Mouse (Mus musculus): Measurements from ENCODE around the gene Azgp1. TPM values are rescaled to one million over a fixed set of nuclear protein-coding genes. Genes with fewer than 3 reads are reported as not detected.
"Not testable (repeated sequence)": the region's sequence is repeated elsewhere in the genome, so short reads cannot be mapped to it uniquely, and the experiment has no call there.

Azgp1 gene
- polyA plus RNA-seq (2012; rRNA removed) = 0.36 and 0.54 TPM in 2 replicates

- no peak for DNase-seq (ENCODE audit: extremely low spot score in 1 of 2, low spot score in 1 of 2)
Observed at GRCm38 (mm10) chr5:137981300-137981699, at the start of gene Azgp1. Gene Azgp1 (plus strand): TSS chr5:137981520.

- not testable (repeated sequence) for DNase-seq (ENCODE audit: extremely low spot score in 1 of 2, low spot score in 1 of 2)
Observed at GRCm38 (mm10) chr5:137933934-137934333, 47.4 kb upstream of the Azgp1 start.

DNA sequence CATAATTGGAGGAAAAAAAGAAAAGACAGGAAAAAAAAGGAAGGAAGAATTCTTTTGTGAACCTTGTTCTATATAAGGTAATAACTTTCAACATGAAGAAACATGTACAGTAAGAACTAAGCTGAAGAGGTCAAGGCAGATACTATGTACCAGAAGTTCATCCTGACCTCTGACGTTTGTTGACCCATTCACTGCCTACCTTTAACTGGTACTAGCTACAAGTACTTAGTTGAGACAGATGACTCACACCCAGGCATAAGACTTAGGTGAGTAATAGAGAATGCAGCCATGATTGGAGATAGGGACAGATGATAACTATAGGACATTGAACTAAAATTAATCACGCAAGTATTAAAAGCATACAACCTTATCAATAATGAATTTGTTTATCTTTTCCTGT lies 44.8 kb upstream of the Azgp1 start:
- no peak for DNase-seq (ENCODE audit: extremely low spot score in 1 of 2, low spot score in 1 of 2)

- no peak for DNase-seq (ENCODE audit: extremely low spot score in 1 of 2, low spot score in 1 of 2)
Observed at GRCm38 (mm10) chr5:137937238-137937637, 44.1 kb upstream of the Azgp1 start.

GRCm38 (mm10) chr5:137940948-137941347 lies 40.4 kb upstream of the Azgp1 start:
- DNase-seq (ENCODE audit: extremely low spot score in 1 of 2, low spot score in 1 of 2) = no peak

DNA sequence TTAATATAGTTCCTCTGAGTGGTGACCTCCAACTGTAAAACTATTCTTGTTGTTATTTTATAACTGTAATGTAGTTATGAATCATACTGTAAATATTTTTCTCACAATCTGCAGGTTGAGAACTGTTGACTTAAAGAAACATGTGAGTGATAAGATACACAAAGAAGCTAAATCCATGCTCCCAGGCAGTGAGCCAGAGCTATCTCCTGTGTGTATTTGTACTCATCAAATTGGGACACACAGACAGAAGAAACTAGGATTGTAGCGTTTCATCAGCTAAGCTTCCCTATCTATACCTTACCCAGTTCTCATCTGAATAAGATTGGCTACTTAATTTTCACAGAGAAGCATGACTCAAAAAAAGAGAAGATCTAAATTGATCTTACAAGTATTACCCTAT lies 38.2 kb upstream of the Azgp1 start:
- DNase-seq (ENCODE audit: extremely low spot score in 1 of 2, low spot score in 1 of 2) = no peak

DNA sequence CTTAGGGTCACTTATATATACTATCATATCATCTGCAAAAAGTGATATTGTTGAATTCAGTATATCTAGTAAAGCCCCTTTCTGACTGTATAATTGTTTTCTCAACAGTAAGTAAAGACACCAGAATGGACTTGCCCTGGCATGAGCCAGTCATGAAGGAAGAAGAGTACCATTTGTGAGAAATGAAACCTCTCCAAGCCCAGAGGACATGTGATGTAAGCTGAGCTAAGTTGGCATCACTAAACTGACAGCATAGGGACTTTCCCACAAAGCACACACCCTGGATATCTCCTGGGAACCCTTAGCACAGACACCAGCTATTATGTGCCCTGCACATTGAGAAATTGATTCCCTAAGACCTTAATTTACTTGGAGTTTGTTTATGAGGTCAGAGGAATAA lies 34.0 kb upstream of the Azgp1 start:
- DNase-seq (ENCODE audit: extremely low spot score in 1 of 2, low spot score in 1 of 2) = no peak

DNA sequence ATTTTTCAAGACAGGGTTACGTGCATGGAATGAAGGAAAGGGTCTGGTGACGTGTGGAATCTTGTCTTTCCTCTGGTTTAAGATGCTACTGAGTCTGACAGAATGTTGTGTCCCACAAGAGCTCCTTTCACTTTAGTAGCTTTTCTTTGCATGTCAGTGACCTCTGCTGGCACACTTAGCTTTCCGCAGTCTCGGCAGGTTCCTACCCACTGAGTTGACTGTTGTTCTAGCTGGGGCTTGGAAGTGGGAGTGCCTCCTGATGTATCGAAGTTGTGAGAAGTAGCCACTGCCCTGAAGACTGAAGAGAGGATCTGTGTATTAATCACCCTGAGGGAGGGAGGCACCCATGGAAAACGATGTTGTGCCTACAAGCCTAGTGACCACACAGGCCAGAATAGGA lies 30.1 kb upstream of the Azgp1 start:
- peak in 1 of 2 experiments; percentile 37 for DNase-seq (ENCODE audit: extremely low spot score in 1 of 2, low spot score in 1 of 2)

GRCm38 (mm10) chr5:137956404-137956803 lies 24.9 kb upstream of the Azgp1 start:
- no peak for DNase-seq (ENCODE audit: extremely low spot score in 1 of 2, low spot score in 1 of 2)

DNA sequence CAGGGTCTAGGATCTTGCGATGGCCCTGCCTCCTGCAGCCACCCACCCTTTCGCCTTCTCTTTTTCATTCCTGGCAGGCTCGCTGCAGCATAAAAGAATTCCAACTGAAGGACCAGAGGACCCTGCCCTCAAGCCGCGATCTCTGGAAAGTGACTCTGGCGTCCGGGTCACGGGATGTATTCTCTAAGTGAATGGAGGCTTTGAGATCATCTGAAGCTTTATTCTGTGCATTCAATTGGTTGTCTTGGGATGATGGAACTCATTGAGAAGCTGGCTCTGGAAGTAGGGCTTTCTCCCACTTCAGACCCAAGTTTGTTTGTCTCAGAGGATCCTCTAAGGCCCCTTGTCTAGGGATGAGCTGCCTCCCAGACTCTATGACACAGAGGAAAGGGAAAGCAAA lies 18.4 kb upstream of the Azgp1 start, which contains the start of gene Gjc3:
Gene Gjc3, minus strand, starts transcription at position 154 of the 400 bp plus-strand sequence.
- DNase-seq (ENCODE audit: extremely low spot score in 1 of 2, low spot score in 1 of 2) = peak in 1 of 2 experiments; percentile 12

- peak; percentile 24 to 51 for DNase-seq (ENCODE audit: extremely low spot score in 1 of 2, low spot score in 1 of 2)
Observed at GRCm38 (mm10) chr5:137966492-137966891, 14.8 kb upstream of the Azgp1 start.

DNA sequence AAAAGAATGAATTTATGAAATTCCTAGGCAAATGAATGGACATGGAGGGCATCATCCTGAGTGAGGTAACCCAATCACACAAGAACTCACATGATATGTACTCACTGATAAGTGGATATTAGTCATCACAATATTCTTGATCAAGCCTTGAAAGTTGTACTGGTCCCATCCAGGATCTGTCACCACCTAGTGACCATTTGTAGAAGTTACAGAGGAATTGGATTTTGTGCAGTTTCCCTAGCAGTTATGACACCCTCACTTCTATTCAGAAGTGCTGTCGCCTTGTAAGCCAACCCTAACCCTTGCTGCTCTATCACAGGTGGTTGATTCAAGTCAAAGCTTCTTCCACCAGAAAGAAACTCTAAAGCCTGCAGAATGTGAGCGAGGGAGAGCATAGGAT lies 8.2 kb upstream of the Azgp1 start:
- no peak for DNase-seq (ENCODE audit: extremely low spot score in 1 of 2, low spot score in 1 of 2)

GRCm38 (mm10) chr5:137973738-137974137 lies 7.6 kb upstream of the Azgp1 start:
- peak in 1 of 2 experiments; percentile 25 for DNase-seq (ENCODE audit: extremely low spot score in 1 of 2, low spot score in 1 of 2)

DNA sequence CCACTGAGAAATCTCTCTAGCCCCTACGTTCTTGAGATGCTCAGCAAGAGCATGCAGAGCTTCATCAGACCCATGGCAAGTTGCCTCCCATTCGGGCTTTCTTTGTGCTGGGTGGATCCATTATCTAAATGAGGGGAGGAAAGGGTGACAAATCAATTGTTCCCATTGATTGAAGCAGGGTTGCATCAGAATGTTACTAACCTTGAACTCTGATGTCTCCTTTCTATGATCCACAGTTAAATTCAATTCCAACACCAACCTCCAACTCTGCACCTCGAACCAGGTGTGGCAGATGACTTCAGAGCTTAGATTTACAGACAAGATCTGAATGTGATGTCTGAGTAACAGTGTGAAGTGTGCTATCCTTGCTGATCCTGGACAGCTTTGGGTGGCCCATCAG lies 6.6 kb upstream of the Azgp1 start:
- DNase-seq (ENCODE audit: extremely low spot score in 1 of 2, low spot score in 1 of 2) = no peak

DNA sequence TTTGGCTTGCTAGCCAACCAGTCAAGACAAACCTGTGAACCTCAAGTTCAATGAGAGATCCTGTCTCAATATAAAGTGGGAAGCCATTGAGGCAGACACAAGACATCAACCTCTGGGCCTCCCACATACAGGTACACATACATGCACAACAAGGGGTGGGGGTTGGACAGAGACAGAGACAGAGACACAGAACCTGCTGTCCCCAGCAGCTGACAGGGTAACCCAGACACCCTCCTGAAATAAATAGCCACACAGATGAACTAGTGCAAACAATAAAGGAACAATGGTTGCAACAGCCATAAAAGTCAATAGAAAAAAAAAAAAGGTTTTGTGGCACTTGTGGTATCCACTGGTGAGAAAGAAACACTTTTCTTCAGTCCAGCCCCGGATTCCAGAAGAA lies 5.9 kb upstream of the Azgp1 start:
- no peak for DNase-seq (ENCODE audit: extremely low spot score in 1 of 2, low spot score in 1 of 2)

DNA sequence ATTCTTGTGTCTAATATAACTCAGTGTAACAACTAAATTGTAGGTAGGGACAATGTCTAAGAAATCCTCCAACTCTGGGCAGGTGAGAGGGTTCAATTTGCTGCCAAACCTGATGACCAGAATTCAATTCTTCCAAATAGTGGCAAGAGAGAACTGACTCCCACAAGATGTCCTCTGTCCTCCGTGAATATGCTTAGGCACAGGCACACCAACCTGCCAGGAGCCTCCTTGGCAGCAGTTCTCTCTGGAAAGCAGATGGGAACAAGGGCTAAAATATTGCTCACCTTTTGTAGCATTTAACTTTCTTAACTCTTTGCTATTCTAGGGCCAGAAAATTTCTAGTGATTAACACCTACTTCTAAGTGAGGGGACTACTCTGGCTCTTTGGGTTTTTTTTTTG lies 4.0 kb upstream of the Azgp1 start:
- no peak for DNase-seq (ENCODE audit: extremely low spot score in 1 of 2, low spot score in 1 of 2)

- no peak for DNase-seq (ENCODE audit: extremely low spot score in 1 of 2, low spot score in 1 of 2)
Observed at GRCm38 (mm10) chr5:137979081-137979480, 2.2 kb upstream of the Azgp1 start.

DNA sequence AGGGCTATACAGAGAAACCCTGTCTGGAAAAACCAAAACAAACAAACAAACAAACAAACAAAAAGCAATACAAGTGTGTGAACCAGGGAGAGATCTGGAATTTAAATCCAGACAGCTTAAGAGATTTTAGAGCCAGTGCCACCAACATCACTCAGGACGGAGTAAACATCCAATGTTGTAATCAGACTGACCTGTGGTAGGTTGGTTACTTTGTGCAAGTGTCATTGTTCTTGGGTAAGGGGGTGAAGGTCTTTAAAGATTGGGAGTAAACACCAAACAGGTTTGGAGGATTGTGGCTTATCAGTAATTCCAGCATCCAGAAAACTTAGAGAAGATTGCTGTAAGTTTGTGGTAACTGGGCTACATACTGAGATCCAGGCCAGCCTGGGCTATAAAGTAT lies 5.0 kb downstream of the Azgp1 start:
- no peak for DNase-seq (ENCODE audit: extremely low spot score in 1 of 2, low spot score in 1 of 2)

DNA sequence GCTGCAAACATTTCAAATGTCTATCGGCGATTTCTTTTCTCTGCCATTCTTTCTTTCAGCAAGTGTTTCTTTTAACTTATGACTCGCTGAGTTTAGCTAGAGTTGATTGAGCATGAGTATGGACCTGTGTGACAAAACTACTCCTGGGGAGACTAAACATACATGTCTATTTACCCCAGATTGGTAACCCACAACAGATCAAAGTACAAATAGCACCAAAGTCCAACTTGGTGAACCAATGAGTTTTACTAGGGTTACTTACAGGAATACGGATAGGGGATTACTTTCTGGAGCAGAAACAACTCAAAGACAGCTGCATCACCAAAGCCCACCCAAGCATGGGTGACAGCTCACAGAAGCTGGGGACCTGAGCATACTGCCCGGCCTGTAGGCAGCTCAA lies 28.1 kb downstream of the Azgp1 start:
- DNase-seq (ENCODE audit: extremely low spot score in 1 of 2, low spot score in 1 of 2) = no peak

GRCm38 (mm10) chr5:138012382-138012781 lies 31.1 kb downstream of the Azgp1 start:
- no peak for DNase-seq (ENCODE audit: extremely low spot score in 1 of 2, low spot score in 1 of 2)

DNA sequence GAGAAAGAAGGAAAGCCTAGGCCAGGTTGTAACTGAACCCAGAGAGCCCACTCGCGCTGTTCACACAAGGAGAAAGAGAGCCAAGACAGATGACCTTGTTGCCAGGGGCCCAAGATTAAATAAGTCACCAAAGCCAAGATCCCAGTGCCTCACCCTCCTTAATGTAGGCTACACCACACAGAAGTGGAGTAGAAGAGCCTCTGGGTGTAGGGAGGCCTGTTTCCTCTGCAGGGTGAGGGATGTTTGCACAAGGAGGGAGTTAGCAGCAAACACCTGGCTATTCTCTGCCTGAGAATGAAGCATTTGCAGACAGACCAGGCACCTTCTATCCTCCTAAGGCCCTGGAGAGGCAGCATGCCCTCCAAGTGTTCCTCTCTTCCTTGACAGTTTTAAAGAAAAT lies 35.2 kb downstream of the Azgp1 start:
- DNase-seq (ENCODE audit: extremely low spot score in 1 of 2, low spot score in 1 of 2) = no peak

GRCm38 (mm10) chr5:138016997-138017396 lies 35.7 kb downstream of the Azgp1 start:
- no peak for DNase-seq (ENCODE audit: extremely low spot score in 1 of 2, low spot score in 1 of 2)

GRCm38 (mm10) chr5:138019577-138019976 lies 38.3 kb downstream of the Azgp1 start:
- DNase-seq (ENCODE audit: extremely low spot score in 1 of 2, low spot score in 1 of 2) = not testable (repeated sequence)
